Mouse (Mus musculus) intestine, postnatal 0 days (tissue): ENCODE data around the gene Prdm8. TPM values are rescaled to one million over a fixed set of nuclear protein-coding genes. Genes with fewer than 3 reads are reported as not detected.

Experiments
- ATAC-seq: fragments of 200-750 bp; cut with Nextera tagmentation; 2 replicates; pipeline ENCODE4 v1.8.0; 2017; ENCODE audit warnings: mild to moderate bottlenecking, moderate TSS enrichment, moderate library complexity
- H3K27ac ChIP-seq: fragments of 300-500 bp; sonication (generic); 2 replicates; pipeline ENCODE4 v1.5.1; 2014; ENCODE audit warnings: mild to moderate bottlenecking, low read depth, low read length, moderate library complexity
- H3K27me3 ChIP-seq: fragments of 300-500 bp; sonication (generic); replicated peaks from 2 replicates; pipeline ENCODE4 v1.6.1; 2014; ENCODE audit warnings: low read length, mixed read lengths; ENCODE audit not compliant: control insufficient read depth, insufficient read depth
- H3K36me3 ChIP-seq: fragments of 300-500 bp; sonication (generic); 2 replicates; pipeline ENCODE4 v1.6.1; 2014; ENCODE audit warnings: mild to moderate bottlenecking, moderate library complexity; ENCODE audit not compliant: control insufficient read depth, insufficient read depth
- H3K4me1 ChIP-seq: fragments of 300-500 bp; sonication (generic); replicated peaks from 2 replicates; pipeline ENCODE4 v1.6.1; 2014; ENCODE audit warnings: antibody characterized with exemption, low read length, mixed read lengths; ENCODE audit not compliant: control insufficient read depth, insufficient read depth
- H3K4me2 ChIP-seq: fragments of 300-500 bp; sonication (generic); replicated peaks from 2 replicates; pipeline ENCODE4 v1.6.1; 2014; ENCODE audit warnings: low read depth, mild to moderate bottlenecking, moderate library complexity
- H3K4me3 ChIP-seq: fragments of 300-500 bp; sonication (generic); 2 replicates; pipeline ENCODE4 v1.5.1; 2014; ENCODE audit warnings: low read depth, low read length
- H3K9ac ChIP-seq: fragments of 300-500 bp; sonication (generic); 2 replicates; pipeline ENCODE4 v1.6.1; 2014; ENCODE audit warnings: mild to moderate bottlenecking, low read depth, low read length
- H3K9me3 ChIP-seq: fragments of 300-500 bp; sonication (generic); 2 replicates; pipeline ENCODE4 v1.6.1; 2016; ENCODE audit warnings: mixed run types; ENCODE audit not compliant: control insufficient read depth
- CTCF ChIP-seq: sonication (generic); IDR thresholded peaks from 2 replicates; pipeline ENCODE4 v1.5.1; 2016; ENCODE audit warnings: low read depth, mild to moderate bottlenecking, control low read depth, antibody characterized with exemption, moderate library complexity
- WGBS: fragments of 180-500 bp; shearing (Covaris S2); extraction: QIAGEN DNeasy Blood & Tissue Kit; methylation state at CpG from one replicate; pipeline ENCODE4 v1.1.7; 2014; 5-methylcytosine and 5-hydroxymethylcytosine counted together
- polyA plus RNA-seq: library from polyadenylated mRNA; unstranded; fragments of >200 nt; fragmentation: Nextera tagmentation; extraction: Ambion mirVana; gene quantifications from 2 replicates; pipeline ENCODE4 v1.2.1, GENCODE M21; 2015

Prdm8 gene
- 0.05 TPM in 1 of 2 replicates, not detected in the other for polyA plus RNA-seq

DNA sequence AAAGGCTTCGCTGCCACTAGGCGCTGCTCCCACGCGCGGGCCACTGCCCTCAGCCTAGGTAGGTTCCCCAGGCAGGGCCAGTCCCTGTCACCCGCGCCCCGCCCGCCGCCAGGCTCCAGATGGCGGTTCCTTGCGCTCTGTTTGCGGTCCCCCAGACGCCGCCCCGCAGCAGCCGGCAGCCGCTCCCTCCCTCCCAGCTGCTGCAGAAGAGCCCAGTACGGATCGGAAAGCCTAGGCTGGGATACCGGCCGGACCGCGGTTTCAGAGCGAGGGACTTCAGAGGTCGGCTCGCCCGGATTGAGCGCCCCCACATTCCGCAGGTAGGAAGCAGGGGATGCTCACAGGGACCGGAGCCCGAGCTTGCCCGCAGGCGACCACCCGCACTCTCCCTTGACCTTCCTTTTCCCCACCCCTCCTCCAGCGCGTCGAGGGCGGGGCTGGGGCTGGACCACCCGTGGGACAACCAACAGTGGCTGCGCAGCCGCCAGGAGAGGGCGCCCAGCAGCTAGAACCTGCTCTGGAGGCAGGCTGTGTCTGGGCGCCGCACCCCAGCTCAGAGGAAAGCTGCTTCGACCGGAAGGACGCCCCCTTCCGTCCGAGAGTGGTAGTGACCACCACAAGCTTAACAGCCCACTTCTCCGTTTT, at the start of gene Prdm8:
Prdm8 (plus strand) TSS at position 19 of the 645 bp plus-strand sequence.
- no peak within 1 kb of the TSS for H3K27ac ChIP-seq
- ATAC-seq, result peak; percentile 83
- WGBS, result under 1% methylated on average over 44 of the region's 51 CpGs
- peak; percentile 92 for TF ChIP-seq CTCF
- H3K4me1 ChIP-seq, result no peaks in the 10 kb centered on the region; the same call in 1 of the 2 replicates
- H3K9ac ChIP-seq, result peak within 1 kb of the TSS; percentile 22; the same call in 1 of the 2 replicates
- H3K4me3 ChIP-seq, result peak within 1 kb of the TSS; percentile 49
- peaks cover 71% of the 10 kb centered on the region for H3K27me3 ChIP-seq
- no peaks in the 10 kb centered on the region for H3K36me3 ChIP-seq
- H3K4me2 ChIP-seq, result peak within 1 kb of the TSS; percentile 80
- no peaks in the 10 kb centered on the region for H3K9me3 ChIP-seq

DNA sequence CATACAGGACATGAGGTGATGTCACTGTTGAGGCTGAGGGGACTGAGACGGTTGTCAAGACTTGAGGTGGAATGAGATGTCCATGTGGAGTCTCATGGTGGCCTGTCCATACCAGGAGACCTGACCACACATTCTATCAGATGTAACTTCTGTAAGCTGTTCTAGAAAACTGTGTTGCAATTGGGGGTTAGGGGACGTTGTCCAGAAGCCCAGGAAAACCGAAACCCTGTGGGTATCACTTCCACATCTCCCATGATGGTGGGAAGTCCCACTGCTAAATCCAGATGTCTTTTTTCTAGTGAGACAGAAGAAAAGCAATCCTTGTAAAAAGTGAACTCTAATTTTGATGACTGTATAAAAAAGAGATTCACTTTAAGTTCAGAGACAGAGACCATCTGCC, 39.9 kb upstream of the Prdm8 start:
- Histone ChIP-seq H3K36me3 (no peaks in the 10 kb centered on the region), H3K27ac (no peak overlapping the region), H3K4me3 (no peak overlapping the region), H3K4me2 (no peak overlapping the region), H3K9me3 (no peaks in the 10 kb centered on the region), H3K9ac (no peak overlapping the region), H3K4me1 (no peaks in the 10 kb centered on the region), H3K27me3 (no peaks in the 10 kb centered on the region)
- TF ChIP-seq CTCF, result no peak
- WGBS, result 71% methylated on average over 3 of the region's 3 CpGs
- ATAC-seq, result no peak

DNA sequence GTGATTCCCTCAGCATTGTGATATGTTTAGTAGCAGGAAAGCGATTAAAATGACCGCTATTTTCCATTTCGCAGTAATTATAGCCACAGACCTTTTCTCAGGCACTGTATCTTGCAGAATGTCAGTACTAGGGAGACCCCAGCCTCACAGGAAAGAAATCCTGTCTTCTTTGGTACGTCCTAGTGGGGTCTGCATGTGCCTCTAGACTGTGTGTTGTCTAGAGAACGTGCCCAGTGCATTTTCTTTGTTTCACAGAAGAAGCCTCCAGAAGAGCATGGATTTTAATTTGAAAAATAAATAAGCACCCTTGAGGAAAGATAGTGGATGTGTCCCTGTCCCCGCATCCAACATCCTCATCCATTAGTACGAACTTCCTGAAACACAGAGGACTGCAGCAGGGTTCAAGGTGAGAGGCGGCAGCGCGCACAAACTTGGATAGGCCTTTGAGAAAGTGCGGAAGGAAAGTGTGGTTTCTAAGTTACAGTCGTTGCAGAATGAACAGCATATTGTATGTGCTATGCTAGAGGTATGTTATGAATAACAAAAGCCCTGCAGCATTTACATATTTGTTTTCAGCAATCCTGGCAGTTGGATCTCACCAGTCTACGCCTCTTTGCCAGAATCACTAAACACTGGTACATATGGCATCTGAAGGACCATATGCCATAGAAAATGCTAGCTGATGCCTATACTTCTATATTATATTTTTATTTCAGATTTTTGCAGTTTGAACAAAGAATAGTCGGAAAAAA, 28.3 kb upstream of the Prdm8 start:
- Histone ChIP-seq H3K27ac (no peak overlapping the region), H3K36me3 (no peaks in the 10 kb centered on the region), H3K9ac (no peak overlapping the region), H3K9me3 (no peaks in the 10 kb centered on the region), H3K4me1 (no peaks in the 10 kb centered on the region), H3K27me3 (no peaks in the 10 kb centered on the region), H3K4me3 (no peak overlapping the region), H3K4me2 (no peak overlapping the region)
- ATAC-seq, result no peak
- 83% methylated on average over 14 of the region's 14 CpGs for WGBS
- TF ChIP-seq CTCF, result no peak

DNA sequence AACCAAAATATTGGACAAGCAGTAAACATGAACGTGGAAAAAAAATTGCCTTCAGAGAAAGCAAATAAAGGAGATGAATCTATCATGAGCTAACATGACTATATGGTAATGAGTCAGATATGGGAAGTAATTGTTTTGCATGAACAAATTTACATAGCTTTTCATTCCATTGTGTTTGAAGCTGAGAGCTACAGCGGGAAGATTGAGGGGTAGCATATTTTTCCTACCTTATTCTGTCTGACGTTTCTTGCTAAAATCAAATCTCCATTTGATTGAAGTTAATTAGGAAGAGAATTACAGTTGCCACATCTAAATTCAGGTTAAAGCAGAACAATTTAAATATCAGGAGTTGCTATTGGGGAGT, 27.7 kb upstream of the Prdm8 start:
- no peak for TF ChIP-seq CTCF
- ATAC-seq, result no peak
- no peak overlapping the region for H3K4me2 ChIP-seq
- no peak overlapping the region for H3K4me3 ChIP-seq
- 81% methylated on average over 3 of the region's 3 CpGs for WGBS
- no peaks in the 10 kb centered on the region for H3K27me3 ChIP-seq
- no peaks in the 10 kb centered on the region for H3K36me3 ChIP-seq
- H3K27ac ChIP-seq, result no peak overlapping the region
- no peaks in the 10 kb centered on the region for H3K9me3 ChIP-seq
- no peak overlapping the region for H3K9ac ChIP-seq
- H3K4me1 ChIP-seq, result no peaks in the 10 kb centered on the region

DNA sequence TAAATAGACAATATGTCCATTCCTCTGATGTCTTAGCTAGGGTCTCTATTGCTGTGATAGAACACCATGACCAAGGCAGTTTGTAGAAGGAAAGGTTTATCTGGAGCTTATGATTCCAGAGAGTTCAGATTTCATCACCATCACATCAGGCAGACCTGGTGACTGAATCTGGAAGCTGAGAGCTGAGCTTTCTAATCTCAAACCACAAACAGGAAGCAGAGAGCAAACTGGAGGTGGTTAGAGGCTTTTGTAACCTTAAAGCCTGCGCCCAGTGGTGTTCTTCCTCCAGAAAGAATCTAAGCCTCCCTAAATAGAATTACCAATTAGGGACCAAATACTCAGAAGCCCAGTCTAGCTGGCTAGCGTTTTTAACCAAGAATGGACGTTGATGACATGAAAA, 20.1 kb upstream of the Prdm8 start:
- no peak overlapping the region for H3K4me3 ChIP-seq
- no peaks in the 10 kb centered on the region for H3K9me3 ChIP-seq
- H3K27me3 ChIP-seq, result no peaks in the 10 kb centered on the region
- no peak overlapping the region for H3K9ac ChIP-seq
- H3K4me2 ChIP-seq, result no peak overlapping the region
- H3K27ac ChIP-seq, result no peak overlapping the region
- H3K4me1 ChIP-seq, result no peaks in the 10 kb centered on the region
- TF ChIP-seq CTCF, result no peak
- WGBS, result 70% methylated on average over 3 of the region's 3 CpGs
- H3K36me3 ChIP-seq, result no peaks in the 10 kb centered on the region
- no peak for ATAC-seq

DNA sequence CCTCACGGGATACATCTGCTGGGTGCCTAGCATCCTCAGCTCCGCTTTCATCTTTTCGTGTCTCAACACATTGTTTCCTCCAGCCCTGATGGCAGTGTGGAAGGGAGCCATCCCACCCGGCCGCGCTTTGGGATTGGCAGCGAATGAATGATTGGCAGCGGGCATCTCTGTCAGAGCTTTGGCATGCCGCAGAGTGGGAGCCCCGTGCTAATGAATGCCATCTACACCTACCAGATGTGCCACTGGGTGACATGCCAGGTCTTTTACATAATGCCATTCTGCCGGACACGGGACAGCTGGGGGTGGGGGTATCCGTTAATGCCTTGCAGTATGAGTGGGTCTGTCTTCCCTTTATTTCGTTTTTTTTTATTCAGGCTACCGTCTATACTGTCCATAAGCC, 882 bp upstream of the Prdm8 start:
- no peaks in the 10 kb centered on the region; the same call in 1 of the 2 replicates for H3K4me1 ChIP-seq
- no peak for ATAC-seq
- TF ChIP-seq CTCF, result no peak
- no peak overlapping the region for H3K27ac ChIP-seq
- no peaks in the 10 kb centered on the region for H3K9me3 ChIP-seq
- WGBS, result 17% methylated on average over 15 of the region's 15 CpGs
- no peak overlapping the region for H3K4me2 ChIP-seq
- H3K27me3 ChIP-seq, result peaks cover 59% of the 10 kb centered on the region
- H3K4me3 ChIP-seq, result no peak overlapping the region
- no peak overlapping the region for H3K9ac ChIP-seq
- H3K36me3 ChIP-seq, result no peaks in the 10 kb centered on the region
